Mouse (Mus musculus): ENCODE measurements around the gene Rnf151. TPM values are rescaled to one million over a fixed set of nuclear protein-coding genes. Genes with fewer than 3 reads are reported as not detected.

The Rnf151 gene
- polyA plus RNA-seq, 1 experiment: 1.8 TPM

- Histone ChIP-seq H3K4me3 (ENCODE audit: insufficient read depth, poor library complexity, severe bottlenecking) (peak within 1 kb of the TSS; percentile 87), H3K79me2 (ENCODE audit: control insufficient read depth, insufficient read depth) (peaks cover 16% of the 10 kb centered on the region), H3K27me3 (ENCODE audit: control insufficient read depth, insufficient read depth, insufficient read length) (no peaks in the 10 kb centered on the region), H3ac (ENCODE audit: control insufficient read depth, insufficient read length, low read depth) (peak within 1 kb of the TSS; percentile 90), H3K79me3 (ENCODE audit: low read depth) (peaks cover 1% of the 10 kb centered on the region), H3K36me3 (ENCODE audit: control insufficient read depth, insufficient read depth) (peaks cover 18% of the 10 kb centered on the region)
- TF ChIP-seq CTCF (IDR thresholded peaks at IDR 0.05; ENCODE audit: control insufficient read depth, insufficient read depth, insufficient read length): peak; percentile 20
- TF ChIP-seq MAX (IDR thresholded peaks at IDR 0.05): peak; percentile 24
- TF ChIP-seq CEBPB (IDR thresholded peaks at IDR 0.05; ENCODE audit: low read depth): no peak
- no peak for TF ChIP-seq MYOD1 (IDR thresholded peaks at IDR 0.05; ENCODE audit: control insufficient read depth, insufficient read length, low read depth)
- no peak for TF ChIP-seq FOSL1 (IDR thresholded peaks at IDR 0.05; ENCODE audit: insufficient read depth, low read length, poor library complexity, severe bottlenecking)
Observed at GRCm38 (mm10) chr17:24696011-24696697, 21.7 kb downstream of the Rnf151 start, which contains the start of the genes Gfer and Noxo1. TSS of gene Gfer (minus strand) at chr17:24696156. TSS of gene Noxo1 (plus strand) at chr17:24696234.

GRCm38 (mm10) chr17:24695326-24696010 lies 22.4 kb downstream of the Rnf151 start:
- peak overlapping the region; percentile 90 for H3ac ChIP-seq (ENCODE audit: control insufficient read depth, insufficient read length, low read depth)
- peaks cover 16% of the 10 kb centered on the region for H3K79me2 ChIP-seq (ENCODE audit: control insufficient read depth, insufficient read depth)
- no peaks in the 10 kb centered on the region for H3K27me3 ChIP-seq (ENCODE audit: control insufficient read depth, insufficient read depth, insufficient read length)
- H3K4me3 ChIP-seq (ENCODE audit: insufficient read depth, poor library complexity, severe bottlenecking): peak overlapping the region; percentile 87
- TF ChIP-seq CEBPB (IDR thresholded peaks at IDR 0.05; ENCODE audit: low read depth) (no peak), MYOG (IDR thresholded peaks at IDR 0.05; ENCODE audit: control insufficient read depth, extremely low read depth, insufficient read length) (no peak), USF1 (IDR thresholded peaks at IDR 0.05; ENCODE audit: low read depth) (no peak), MYOD1 (IDR thresholded peaks at IDR 0.05; ENCODE audit: control insufficient read depth, insufficient read length, low read depth) (no peak), CTCF (IDR thresholded peaks at IDR 0.05; ENCODE audit: control insufficient read depth, insufficient read depth, insufficient read length) (no peak), MAX (IDR thresholded peaks at IDR 0.05) (no peak), FOSL1 (IDR thresholded peaks at IDR 0.05; ENCODE audit: insufficient read depth, low read length, poor library complexity, severe bottlenecking) (no peak)
- H3K36me3 ChIP-seq (ENCODE audit: control insufficient read depth, insufficient read depth): peaks cover 14% of the 10 kb centered on the region
- H3K79me3 ChIP-seq (ENCODE audit: low read depth): peaks cover 1% of the 10 kb centered on the region

- no peak overlapping the region for H3K4me3 ChIP-seq (ENCODE audit: insufficient read depth, poor library complexity, severe bottlenecking)
- peaks cover 16% of the 10 kb centered on the region for H3K79me2 ChIP-seq (ENCODE audit: control insufficient read depth, insufficient read depth)
- TF ChIP-seq MYOD1 (IDR thresholded peaks at IDR 0.05; ENCODE audit: control insufficient read depth, insufficient read length, low read depth) (no peak), MAX (IDR thresholded peaks at IDR 0.05) (no peak), CTCF (IDR thresholded peaks at IDR 0.05; ENCODE audit: control insufficient read depth, insufficient read depth, insufficient read length) (no peak), CEBPB (IDR thresholded peaks at IDR 0.05; ENCODE audit: low read depth) (no peak)
- H3K79me3 ChIP-seq (ENCODE audit: low read depth): peaks cover 1% of the 10 kb centered on the region
- H3ac ChIP-seq (ENCODE audit: control insufficient read depth, insufficient read length, low read depth): no peak overlapping the region
- H3K36me3 ChIP-seq (ENCODE audit: control insufficient read depth, insufficient read depth): peaks cover 7% of the 10 kb centered on the region
- no peaks in the 10 kb centered on the region for H3K27me3 ChIP-seq (ENCODE audit: control insufficient read depth, insufficient read depth, insufficient read length)
Observed at GRCm38 (mm10) chr17:24692385-24692784, 25.5 kb downstream of the Rnf151 start.

GRCm38 (mm10) chr17:24689251-24690081 lies 28.4 kb downstream of the Rnf151 start, which contains the start of gene Syngr3:
TSS of gene Syngr3 (minus strand) at chr17:24689955.
- Histone ChIP-seq H3K27me3 (ENCODE audit: control insufficient read depth, insufficient read depth, insufficient read length) (no peaks in the 10 kb centered on the region), H3K36me3 (ENCODE audit: control insufficient read depth, insufficient read depth) (peaks cover 7% of the 10 kb centered on the region), H3K79me3 (ENCODE audit: low read depth) (peaks cover under 1% of the 10 kb centered on the region), H3K79me2 (ENCODE audit: control insufficient read depth, insufficient read depth) (peaks cover 3% of the 10 kb centered on the region), H3ac (ENCODE audit: control insufficient read depth, insufficient read length, low read depth) (peak within 1 kb of the TSS; percentile 24), H3K4me3 (ENCODE audit: insufficient read depth, poor library complexity, severe bottlenecking) (peak within 1 kb of the TSS; percentile 21)
- TF ChIP-seq CTCF (IDR thresholded peaks at IDR 0.05; ENCODE audit: control insufficient read depth, insufficient read depth, insufficient read length): no peak
- TF ChIP-seq CEBPB (IDR thresholded peaks at IDR 0.05; ENCODE audit: low read depth): no peak
- no peak for TF ChIP-seq USF1 (IDR thresholded peaks at IDR 0.05; ENCODE audit: low read depth)
- TF ChIP-seq MYOG (IDR thresholded peaks at IDR 0.05; ENCODE audit: control insufficient read depth, extremely low read depth, insufficient read length): no peak
- no peak for TF ChIP-seq MAX (IDR thresholded peaks at IDR 0.05)
- TF ChIP-seq MYOD1 (IDR thresholded peaks at IDR 0.05; ENCODE audit: control insufficient read depth, insufficient read length, low read depth): no peak
- TF ChIP-seq FOSL1 (IDR thresholded peaks at IDR 0.05; ENCODE audit: insufficient read depth, low read length, poor library complexity, severe bottlenecking): no peak

GRCm38 (mm10) chr17:24687599-24687998 lies 30.3 kb downstream of the Rnf151 start:
- no peaks in the 10 kb centered on the region for H3K79me2 ChIP-seq (ENCODE audit: control insufficient read depth, insufficient read depth)
- TF ChIP-seq CTCF (IDR thresholded peaks at IDR 0.05; ENCODE audit: control insufficient read depth, insufficient read depth, insufficient read length): no peak
- TF ChIP-seq MYOD1 (IDR thresholded peaks at IDR 0.05; ENCODE audit: control insufficient read depth, insufficient read length, low read depth): no peak
- TF ChIP-seq CEBPB (IDR thresholded peaks at IDR 0.05; ENCODE audit: low read depth): no peak
- no peak for TF ChIP-seq MYOG (IDR thresholded peaks at IDR 0.05; ENCODE audit: control insufficient read depth, extremely low read depth, insufficient read length)
- no peak for TF ChIP-seq FOSL1 (IDR thresholded peaks at IDR 0.05; ENCODE audit: insufficient read depth, low read length, poor library complexity, severe bottlenecking)
- no peak for TF ChIP-seq MAX (IDR thresholded peaks at IDR 0.05)
- TF ChIP-seq USF1 (IDR thresholded peaks at IDR 0.05; ENCODE audit: low read depth): no peak
- H3K36me3 ChIP-seq (ENCODE audit: control insufficient read depth, insufficient read depth): no peaks in the 10 kb centered on the region
- no peaks in the 10 kb centered on the region for H3K79me3 ChIP-seq (ENCODE audit: low read depth)
- no peaks in the 10 kb centered on the region for H3K27me3 ChIP-seq (ENCODE audit: control insufficient read depth, insufficient read depth, insufficient read length)
- no peak overlapping the region for H3K4me3 ChIP-seq (ENCODE audit: insufficient read depth, poor library complexity, severe bottlenecking)
- no peak overlapping the region for H3ac ChIP-seq (ENCODE audit: control insufficient read depth, insufficient read length, low read depth)
